Mouse (Mus musculus): ENCODE data around the gene Ddx31.

DNA sequence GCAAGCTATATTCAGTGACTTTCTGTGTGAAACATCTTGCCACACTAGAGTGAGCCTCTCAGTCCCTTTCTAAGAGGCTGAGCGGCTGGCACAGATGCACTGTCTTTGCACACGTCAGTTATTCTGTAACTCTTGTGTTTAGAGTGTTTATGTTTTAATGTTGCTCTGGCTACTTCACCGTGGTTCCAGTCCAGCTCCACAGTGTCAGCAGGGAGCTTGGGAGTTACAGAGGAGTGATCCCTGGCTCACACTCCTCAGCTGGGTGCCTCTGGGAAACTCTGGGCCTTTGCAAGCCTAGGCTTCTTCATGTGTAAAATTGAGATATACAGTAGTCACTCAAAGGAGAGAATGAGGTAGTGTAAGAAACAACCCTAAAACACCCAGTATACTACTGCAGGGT, 41.8 kb downstream of the Ddx31 start:
- no peak for TF ChIP-seq HCFC1 (IDR thresholded peaks at IDR 0.05; ENCODE audit: borderline replicate concordance, insufficient read depth, low read length)
- TF ChIP-seq CHD2 (IDR thresholded peaks at IDR 0.05; ENCODE audit: low read depth, low read length): no peak
- TF ChIP-seq ZNF384 (IDR thresholded peaks at IDR 0.05; ENCODE audit: low read depth, low read length): no peak
- TF ChIP-seq MAFK (IDR thresholded peaks at IDR 0.05; ENCODE audit: insufficient read depth, low read depth, low read length): no peak
- TF ChIP-seq ZC3H11A (IDR thresholded peaks at IDR 0.05; ENCODE audit: borderline replicate concordance, low read depth, low read length): no peak

All from ES-E14 (cell line).